Mouse (Mus musculus): ENCODE data around the gene Mdfic.

DNA sequence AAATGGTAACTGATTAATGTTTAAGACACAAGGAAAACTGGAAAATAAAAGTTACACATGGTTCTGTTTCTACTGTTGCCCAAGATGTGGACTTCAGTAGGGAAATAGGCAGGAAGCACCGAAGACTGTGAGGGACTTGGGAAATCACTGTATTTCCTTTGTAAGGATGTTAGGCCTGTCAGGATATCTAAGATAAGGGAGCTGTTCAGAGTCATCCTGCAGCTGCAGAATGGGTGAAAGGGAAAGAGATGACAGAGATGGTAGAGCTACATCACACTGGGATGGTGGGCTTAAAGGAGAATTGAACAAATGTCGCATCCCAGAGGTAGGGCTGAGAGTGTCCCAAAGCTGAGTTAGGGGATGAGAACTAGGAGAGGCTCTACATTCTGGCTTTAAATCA is 9.8 kb downstream of the Mdfic start:
- no peak for TF ChIP-seq CTCF (IDR thresholded peaks at IDR 0.05; ENCODE audit: extremely low read depth, insufficient read depth, insufficient read length, insufficient replicate concordance)
- TF ChIP-seq POLR2A (IDR thresholded peaks at IDR 0.05; ENCODE audit: low read depth, low read length) = no peak
